Mouse (Mus musculus): ENCODE results near the gene Aox2. TPM values are rescaled to one million over a fixed set of nuclear protein-coding genes. Genes with fewer than 3 reads are reported as not detected.

The Aox2 gene
- polyA plus RNA-seq, 1 experiment from 2014 or later, result 0.07 TPM

- ATAC-seq (replicated peaks; ENCODE audit: low FRiP score, low TSS enrichment, low read depth), result peak; percentile 91
- WGBS, result under 1% methylated on average over 78 of the region's 79 CpGs
- H3K4me1 ChIP-seq (replicated peaks; ENCODE audit: control insufficient read depth, insufficient read depth, low read length), result peaks cover 13% of the 10 kb centered on the region; the same call in 1 of the 2 replicates
These were observed 145.5 kb downstream of the Aox2 start, which contains the start of gene Clk1 for GRCm38 (mm10) chr1:58423371-58424248. Gene Clk1 (minus strand): TSS chr1:58424066.

GRCm38 (mm10) chr1:58424551-58424950 is 146.4 kb downstream of the Aox2 start:
- no peak for DNase-seq (ENCODE audit: low spot score)
- ATAC-seq (replicated peaks; ENCODE audit: low FRiP score, low TSS enrichment, low read depth), result no peak
- H3K4me2 ChIP-seq (ENCODE audit: low read length), result no peak overlapping the region
- no peak overlapping the region; the same call in 1 of the 2 replicates for H3K4me3 ChIP-seq (ENCODE audit: low read depth, low read length)
- H3K9me3 ChIP-seq (ENCODE audit: control insufficient read depth, low read length), result no peaks in the 10 kb centered on the region
- no peak overlapping the region for H3K9ac ChIP-seq (ENCODE audit: low read length)
- H3K4me1 ChIP-seq (replicated peaks; ENCODE audit: control insufficient read depth, insufficient read depth, low read length), result peaks cover 13% of the 10 kb centered on the region; the same call in 1 of the 2 replicates
- no peak overlapping the region for H3K27ac ChIP-seq (ENCODE audit: low read depth)
- WGBS, result 86% methylated on average over 3 of the region's 3 CpGs
- peaks cover 23% of the 10 kb centered on the region for H3K36me3 ChIP-seq (ENCODE audit: control insufficient read depth, insufficient read depth, low read length)
- H3K27me3 ChIP-seq (replicated peaks; ENCODE audit: control insufficient read depth, insufficient read depth, low read length), result no peaks in the 10 kb centered on the region

More at GRCm38 (mm10) chr1:58423371-58424248, 145.5 kb downstream of the Aox2 start, which contains the start of gene Clk1:
- Histone ChIP-seq H3K9me3 (ENCODE audit: control insufficient read depth, low read length) (no peaks in the 10 kb centered on the region), H3K4me3 (ENCODE audit: low read depth, low read length) (peak within 1 kb of the TSS; percentile 85), H3K27me3 (replicated peaks; ENCODE audit: control insufficient read depth, insufficient read depth, low read length) (no peaks in the 10 kb centered on the region), H3K36me3 (ENCODE audit: control insufficient read depth, insufficient read depth, low read length) (peaks cover 27% of the 10 kb centered on the region), H3K9ac (ENCODE audit: low read length) (peak within 1 kb of the TSS; percentile 100), H3K4me2 (ENCODE audit: low read length) (peak within 1 kb of the TSS; percentile 58), H3K27ac (ENCODE audit: low read depth) (peak within 1 kb of the TSS; percentile 99)
- peak; percentile 99 for DNase-seq (ENCODE audit: low spot score)

Other genes with a start within 250 kb of the Aox2 start
- gene Aox1, start 248.4 kb upstream of the Aox2 start, polyA plus RNA-seq (2014; fragmentation: Nextera tagmentation; extraction: Ambion mirVana), result 0.05 and 0.13 TPM in 2 replicates
- 0.42 and 0.46 TPM in 2 replicates for gene Aox3, start 165.2 kb upstream of the Aox2 start, polyA plus RNA-seq (2014; fragmentation: Nextera tagmentation; extraction: Ambion mirVana)
- 0.28 and 0.87 TPM in 2 replicates for gene Aox4, start 67.9 kb upstream of the Aox2 start, polyA plus RNA-seq (2014; fragmentation: Nextera tagmentation; extraction: Ambion mirVana)
- 357 and 398 TPM in 2 replicates for gene Bzw1, start 114.6 kb downstream of the Aox2 start, polyA plus RNA-seq (2014; fragmentation: Nextera tagmentation; extraction: Ambion mirVana)
- gene Clk1, start 145.7 kb downstream of the Aox2 start, polyA plus RNA-seq (2014; fragmentation: Nextera tagmentation; extraction: Ambion mirVana), result 170 and 203 TPM in 2 replicates
- gene Nif3l1, start 166.8 kb downstream of the Aox2 start, polyA plus RNA-seq (2014; fragmentation: Nextera tagmentation; extraction: Ambion mirVana), result 53.1 and 55.3 TPM in 2 replicates
- gene Ppil3, start 167.2 kb downstream of the Aox2 start, polyA plus RNA-seq (2014; fragmentation: Nextera tagmentation; extraction: Ambion mirVana), result 58.7 and 64.1 TPM in 2 replicates
- gene Orc2, start 226.8 kb downstream of the Aox2 start, polyA plus RNA-seq (2014; fragmentation: Nextera tagmentation; extraction: Ambion mirVana), result 27.6 and 31.0 TPM in 2 replicates